Mouse (Mus musculus): Measurements from ENCODE around the gene Ube2cbp. TPM values are rescaled to one million over a fixed set of nuclear protein-coding genes. Genes with fewer than 3 reads are reported as not detected.
A peak's percentile ranks its signal among the peaks of the same experiment; 100 is the strongest.

The Ube2cbp gene
- polyA plus RNA-seq, 1 experiment from 2014 or later = 9.7 TPM

DNA sequence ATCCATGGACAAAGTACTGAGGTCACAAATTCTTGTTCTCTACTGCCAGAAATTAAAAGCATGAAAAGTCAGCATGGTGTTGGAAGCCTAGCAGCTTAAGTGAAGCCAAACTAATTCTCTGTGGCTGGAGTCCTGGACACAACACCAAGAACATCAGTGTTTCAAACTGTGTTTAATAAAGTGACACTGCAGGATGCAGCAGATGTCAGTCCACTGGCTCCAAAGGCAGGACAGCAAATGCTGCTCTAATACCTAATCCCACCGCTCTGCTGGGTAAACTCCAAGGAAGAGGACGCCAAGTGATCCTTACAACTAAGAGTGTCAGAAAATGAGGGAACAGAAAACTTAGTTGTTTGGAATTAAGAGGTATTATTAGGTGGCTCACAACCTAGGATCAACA lies 158.2 kb downstream of the Ube2cbp start:
- Histone ChIP-seq H3K4me3 (no peak overlapping the region), H3K4me1 (replicated peaks) (no peaks in the 10 kb centered on the region), H3K27me3 (no peaks in the 10 kb centered on the region), H3K4me2 (no peak overlapping the region), H3K27ac (replicated peaks) (no peak overlapping the region), H3K9ac (no peak overlapping the region), H3K9me3 (no peaks in the 10 kb centered on the region), H3K36me3 (no peaks in the 10 kb centered on the region)
- WGBS = 92% methylated on average over 2 of the region's 2 CpGs
- no peak for ATAC-seq (ENCODE audit: low read depth)

- ATAC-seq (ENCODE audit: low read depth) = no peak
- H3K9ac ChIP-seq = no peak overlapping the region
- H3K27me3 ChIP-seq = no peaks in the 10 kb centered on the region
- H3K9me3 ChIP-seq = no peaks in the 10 kb centered on the region
- no peak overlapping the region for H3K4me2 ChIP-seq
- H3K27ac ChIP-seq (replicated peaks) = no peak overlapping the region
- H3K36me3 ChIP-seq = no peaks in the 10 kb centered on the region
- H3K4me3 ChIP-seq = no peak overlapping the region
- no peaks in the 10 kb centered on the region for H3K4me1 ChIP-seq (replicated peaks)
- WGBS = 75% methylated on average over 6 of the region's 6 CpGs
Observed at GRCm38 (mm10) chr9:86301407-86301806, 163.3 kb downstream of the Ube2cbp start.

DNA sequence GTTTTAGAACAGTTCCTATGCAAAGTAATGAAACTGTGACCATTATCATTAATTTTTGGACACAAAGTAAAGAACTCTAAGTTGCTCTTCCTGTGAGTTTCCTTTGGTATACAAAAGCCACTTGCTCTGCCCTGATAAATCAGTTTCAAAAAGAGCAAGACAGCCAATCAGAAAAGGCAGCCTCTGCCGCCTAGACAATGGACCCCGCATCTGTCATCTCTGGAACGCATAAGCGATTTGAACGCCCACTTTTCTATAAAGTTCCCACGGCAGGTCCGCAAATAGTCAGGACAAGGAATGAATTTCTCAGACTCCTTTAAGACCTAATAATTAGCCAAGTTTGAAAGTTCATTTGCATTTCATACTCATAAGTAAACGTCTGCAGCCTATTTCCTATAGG lies 166.2 kb downstream of the Ube2cbp start:
- no peak overlapping the region for H3K4me2 ChIP-seq
- H3K9ac ChIP-seq = no peak overlapping the region
- H3K4me3 ChIP-seq = no peak overlapping the region
- H3K27ac ChIP-seq (replicated peaks) = no peak overlapping the region
- no peaks in the 10 kb centered on the region for H3K9me3 ChIP-seq
- no peaks in the 10 kb centered on the region for H3K36me3 ChIP-seq
- H3K4me1 ChIP-seq (replicated peaks) = no peaks in the 10 kb centered on the region
- ATAC-seq (ENCODE audit: low read depth) = no peak
- no peaks in the 10 kb centered on the region for H3K27me3 ChIP-seq
- WGBS = 65% methylated on average over 8 of the region's 8 CpGs

DNA sequence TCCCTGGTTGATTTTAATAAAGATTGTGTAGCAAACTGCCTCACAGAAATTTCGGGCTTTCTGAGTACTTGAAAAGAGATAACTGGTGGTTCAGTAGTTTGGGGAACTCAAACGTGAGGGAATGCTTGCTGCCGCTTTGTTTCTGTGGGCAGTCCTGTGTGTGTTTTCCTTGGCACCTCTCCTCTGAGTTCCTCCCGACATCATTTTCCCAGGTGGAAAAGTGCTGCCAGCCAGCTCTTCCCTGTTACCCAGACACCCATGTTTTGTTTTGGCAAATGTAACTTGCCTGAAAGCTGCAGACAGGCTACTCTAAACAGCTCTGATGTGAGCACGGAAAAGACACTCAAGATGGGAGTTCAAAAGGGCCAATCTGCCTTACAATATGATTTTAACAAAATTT lies 166.6 kb downstream of the Ube2cbp start:
- no peaks in the 10 kb centered on the region for H3K27me3 ChIP-seq
- H3K4me1 ChIP-seq (replicated peaks) = no peaks in the 10 kb centered on the region
- 60% methylated on average over 5 of the region's 5 CpGs for WGBS
- H3K9me3 ChIP-seq = no peaks in the 10 kb centered on the region
- H3K4me2 ChIP-seq = no peak overlapping the region
- H3K36me3 ChIP-seq = no peaks in the 10 kb centered on the region
- ATAC-seq (ENCODE audit: low read depth) = no peak
- no peak overlapping the region for H3K27ac ChIP-seq (replicated peaks)
- H3K9ac ChIP-seq = no peak overlapping the region
- no peak overlapping the region for H3K4me3 ChIP-seq

DNA sequence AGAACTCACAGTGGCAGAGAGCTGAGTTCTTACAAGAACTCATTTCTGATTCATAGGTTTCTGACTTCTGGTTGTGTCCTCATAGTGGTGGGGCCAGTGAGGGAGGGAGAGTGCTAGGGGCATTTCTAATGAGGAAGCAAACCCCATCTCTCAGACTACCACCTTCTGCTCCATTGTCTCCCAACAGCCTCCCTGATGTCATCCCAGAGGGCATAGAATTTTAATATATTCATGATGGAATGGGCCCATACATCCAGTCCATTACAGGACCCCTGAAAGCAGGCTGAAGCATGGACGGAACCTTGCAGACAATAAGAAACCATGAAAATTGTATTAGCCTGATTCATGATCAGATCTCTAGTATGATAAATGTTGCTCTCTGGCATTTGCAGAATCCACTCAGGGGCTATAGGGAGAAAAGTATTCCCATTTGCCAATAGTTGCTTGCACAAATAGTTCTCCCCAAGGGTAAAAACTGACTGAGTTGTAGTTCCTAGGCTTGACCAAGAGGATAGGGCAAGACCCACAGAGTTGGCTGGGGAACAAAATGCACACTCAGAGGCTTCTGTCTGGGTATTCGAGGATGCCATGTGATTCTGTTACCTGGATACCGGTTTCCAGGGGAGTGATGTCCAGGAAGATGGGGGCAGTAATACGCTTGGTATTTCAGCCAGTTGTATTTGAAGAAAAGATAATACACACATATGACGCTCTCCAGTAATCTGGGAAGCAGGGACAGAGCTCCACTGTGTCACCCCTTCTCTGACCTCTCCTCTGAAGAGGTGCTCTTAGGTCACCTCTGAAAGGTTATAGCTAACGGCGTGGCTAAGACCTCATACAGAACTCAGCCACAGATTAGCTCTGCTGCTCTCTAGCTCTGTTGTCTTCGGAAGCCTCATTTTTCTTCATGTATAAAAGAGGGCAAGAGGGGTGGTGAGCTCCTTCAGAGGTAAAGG lies 167.8 kb downstream of the Ube2cbp start:
- Histone ChIP-seq H3K9ac (no peak overlapping the region), H3K36me3 (no peaks in the 10 kb centered on the region), H3K4me1 (replicated peaks) (no peaks in the 10 kb centered on the region), H3K4me3 (no peak overlapping the region), H3K27me3 (no peaks in the 10 kb centered on the region), H3K4me2 (no peak overlapping the region), H3K27ac (replicated peaks) (no peak overlapping the region), H3K9me3 (no peaks in the 10 kb centered on the region)
- 77% methylated on average over 8 of the region's 8 CpGs for WGBS
- ATAC-seq (ENCODE audit: low read depth) = no peak

- H3K4me3 ChIP-seq = no peak overlapping the region
- no peaks in the 10 kb centered on the region for H3K36me3 ChIP-seq
- H3K27me3 ChIP-seq = no peaks in the 10 kb centered on the region
- no peak overlapping the region for H3K4me2 ChIP-seq
- no peak overlapping the region for H3K9ac ChIP-seq
- peaks cover 9% of the 10 kb centered on the region; the same call in 1 of the 2 replicates for H3K4me1 ChIP-seq (replicated peaks)
- 0 out of 2 replicates have a peak overlapping the region, but pooled peaks have one; percentile 49 for H3K27ac ChIP-seq (replicated peaks)
- no peaks in the 10 kb centered on the region for H3K9me3 ChIP-seq
- peak; percentile 50; the same call in 1 of the 2 replicates for ATAC-seq (ENCODE audit: low read depth)
- 53% methylated on average over 3 of the region's 3 CpGs for WGBS
Observed at GRCm38 (mm10) chr9:86287570-86287954, 177.2 kb downstream of the Ube2cbp start.

- peak overlapping the region; percentile 49; the same call in 1 of the 2 replicates for H3K27ac ChIP-seq (replicated peaks)
- H3K9ac ChIP-seq = no peak overlapping the region
- ATAC-seq (ENCODE audit: low read depth) = peak; percentile 65
- WGBS = 63% methylated on average over 2 of the region's 2 CpGs
- H3K4me3 ChIP-seq = no peak overlapping the region
- H3K36me3 ChIP-seq = no peaks in the 10 kb centered on the region
- H3K27me3 ChIP-seq = no peaks in the 10 kb centered on the region
- no peak overlapping the region for H3K4me2 ChIP-seq
- H3K9me3 ChIP-seq = no peaks in the 10 kb centered on the region
- H3K4me1 ChIP-seq (replicated peaks) = peaks cover 9% of the 10 kb centered on the region; the same call in 1 of the 2 replicates
Observed at GRCm38 (mm10) chr9:86286830-86287569, 177.8 kb downstream of the Ube2cbp start.

DNA sequence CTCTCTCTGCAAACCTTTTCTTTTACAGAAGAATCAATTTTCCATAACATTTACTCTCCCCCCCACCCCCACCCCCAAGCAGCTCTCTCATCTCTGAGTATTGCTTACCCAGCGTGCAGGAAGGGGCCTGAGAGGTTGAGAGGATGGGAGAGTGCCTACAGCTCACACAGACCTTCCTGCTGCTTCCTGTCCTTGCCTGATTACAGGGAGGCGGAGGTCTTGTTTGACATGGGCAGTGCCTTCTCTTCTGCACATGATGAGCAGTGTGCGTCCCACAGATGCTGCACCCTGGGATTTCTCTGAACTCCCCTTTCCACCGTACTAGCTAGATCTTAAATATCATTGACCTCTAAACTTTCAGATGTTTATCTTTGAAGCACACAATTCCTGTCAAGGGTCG lies 182.2 kb downstream of the Ube2cbp start:
- 72% methylated on average over 5 of the region's 5 CpGs for WGBS
- Histone ChIP-seq H3K9me3 (no peaks in the 10 kb centered on the region), H3K4me1 (replicated peaks) (peaks cover 9% of the 10 kb centered on the region; the same call in 1 of the 2 replicates), H3K27me3 (no peaks in the 10 kb centered on the region), H3K9ac (no peak overlapping the region), H3K27ac (replicated peaks) (no peak overlapping the region), H3K36me3 (no peaks in the 10 kb centered on the region), H3K4me3 (no peak overlapping the region), H3K4me2 (no peak overlapping the region)
- no peak for ATAC-seq (ENCODE audit: low read depth)

DNA sequence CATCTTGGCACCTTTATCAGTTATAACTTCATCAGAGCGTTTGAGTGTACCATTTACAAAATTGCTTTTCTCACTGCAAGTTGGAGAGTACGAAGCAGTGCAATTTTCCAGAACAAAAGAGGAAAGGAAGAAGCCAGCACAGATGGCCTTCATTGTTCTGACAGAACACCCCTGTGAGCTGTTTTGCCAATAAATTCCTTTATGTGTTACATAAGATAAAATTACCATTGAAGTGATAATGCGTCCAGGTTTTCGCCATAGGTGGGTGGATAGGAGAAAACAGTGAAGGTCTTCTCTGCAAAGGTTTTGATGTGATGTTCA lies 183.6 kb downstream of the Ube2cbp start:
- H3K27ac ChIP-seq (replicated peaks) = no peak overlapping the region
- no peaks in the 10 kb centered on the region for H3K27me3 ChIP-seq
- no peak for ATAC-seq (ENCODE audit: low read depth)
- H3K9me3 ChIP-seq = no peaks in the 10 kb centered on the region
- H3K4me1 ChIP-seq (replicated peaks) = 0 out of 2 replicates have a peak, but pooled peaks cover 5% of the 10 kb centered on the region
- no peak overlapping the region for H3K4me3 ChIP-seq
- no peaks in the 10 kb centered on the region for H3K36me3 ChIP-seq
- H3K9ac ChIP-seq = no peak overlapping the region
- no peak overlapping the region for H3K4me2 ChIP-seq
- WGBS = 48% methylated on average over 4 of the region's 4 CpGs

DNA sequence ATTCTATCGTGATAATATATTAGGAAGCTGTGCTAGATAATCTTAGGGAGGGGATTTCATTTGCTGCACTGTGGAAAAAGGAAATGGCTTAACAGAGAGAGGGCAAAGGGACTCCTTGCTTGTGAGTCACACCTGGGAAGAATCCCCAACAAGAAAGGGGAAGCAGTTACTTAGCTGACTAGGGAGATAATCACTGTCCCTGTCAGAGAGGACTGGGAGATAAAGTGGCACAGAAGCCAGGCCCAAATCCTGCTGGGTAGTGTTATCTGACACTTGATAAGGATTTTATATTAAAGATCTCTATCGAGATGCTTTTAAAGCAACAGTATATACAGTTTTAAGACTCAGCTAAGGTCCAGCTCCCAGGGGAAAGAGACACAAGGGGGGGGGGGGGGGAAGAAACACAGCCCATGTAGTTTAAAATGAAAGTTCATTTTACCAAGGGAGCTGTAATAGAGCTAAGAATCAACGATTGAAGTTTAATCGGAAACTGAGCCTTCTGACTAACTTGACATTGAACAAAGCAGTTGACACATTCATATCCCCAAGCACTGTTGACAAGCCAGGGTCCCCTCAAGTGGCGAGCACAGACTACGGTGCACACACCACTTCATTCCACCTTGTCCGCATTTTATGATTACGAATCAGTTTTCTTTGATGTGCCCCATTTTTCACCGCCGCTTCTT lies 184.1 kb downstream of the Ube2cbp start:
- no peaks in the 10 kb centered on the region for H3K9me3 ChIP-seq
- H3K36me3 ChIP-seq = no peaks in the 10 kb centered on the region
- WGBS = 80% methylated on average over 10 of the region's 10 CpGs

DNA sequence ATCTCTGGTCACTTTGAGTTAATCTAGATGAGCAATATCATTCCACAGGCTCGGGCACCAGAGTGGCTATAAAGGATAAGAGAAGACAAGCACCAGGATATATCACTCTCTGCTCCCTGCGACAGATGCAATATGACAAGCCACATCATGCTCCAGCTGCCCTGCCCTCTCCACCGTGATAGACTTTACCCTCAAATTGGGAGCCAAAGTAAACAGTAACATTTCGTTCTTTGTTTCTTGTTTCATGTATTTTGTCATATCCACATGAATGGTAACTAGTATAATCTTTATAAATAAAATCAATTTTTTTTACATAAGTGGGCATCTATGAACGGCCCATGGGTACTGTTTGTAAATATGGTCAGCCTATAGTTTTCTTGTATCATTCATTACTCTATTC lies 195.2 kb downstream of the Ube2cbp start:
- H3K4me3 ChIP-seq = no peak overlapping the region
- no peaks in the 10 kb centered on the region for H3K9me3 ChIP-seq
- H3K4me1 ChIP-seq (replicated peaks) = 0 out of 2 replicates have a peak, but pooled peaks cover 5% of the 10 kb centered on the region
- no peak overlapping the region for H3K9ac ChIP-seq
- 88% methylated on average over 5 of the region's 5 CpGs for WGBS
- H3K27me3 ChIP-seq = no peaks in the 10 kb centered on the region
- no peak for ATAC-seq (ENCODE audit: low read depth)
- H3K36me3 ChIP-seq = no peaks in the 10 kb centered on the region
- H3K27ac ChIP-seq (replicated peaks) = no peak overlapping the region
- no peak overlapping the region for H3K4me2 ChIP-seq

More for the DNA sequence above, 184.1 kb downstream of the Ube2cbp start:
- no peak overlapping the region for H3K9ac ChIP-seq
- no peak for ATAC-seq (ENCODE audit: low read depth)
- H3K4me2 ChIP-seq = no peak overlapping the region
- no peak overlapping the region for H3K27ac ChIP-seq (replicated peaks)
- H3K4me1 ChIP-seq (replicated peaks) = 0 out of 2 replicates have a peak, but pooled peaks cover 5% of the 10 kb centered on the region
- H3K27me3 ChIP-seq = no peaks in the 10 kb centered on the region
- no peak overlapping the region for H3K4me3 ChIP-seq

DNA sequence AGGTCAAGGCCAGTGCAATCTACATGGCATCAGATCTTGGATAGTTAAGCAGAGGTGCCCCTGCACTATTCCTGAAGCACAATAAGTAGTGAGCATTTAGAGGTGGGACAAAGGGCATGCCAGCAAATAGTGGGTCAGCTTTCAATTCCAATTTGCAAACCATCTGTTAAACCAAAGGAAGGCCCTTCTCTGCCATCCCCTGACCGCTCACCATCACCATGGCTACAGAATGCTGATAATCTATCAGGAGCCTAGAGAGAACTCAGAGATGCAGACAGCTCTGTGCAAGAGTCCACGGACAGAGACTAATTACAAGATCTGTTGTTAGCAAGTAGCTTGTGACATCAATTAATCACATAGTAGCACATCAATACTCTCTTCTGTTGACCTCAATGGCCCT lies 198.1 kb downstream of the Ube2cbp start:
- H3K27ac ChIP-seq (replicated peaks) = no peak overlapping the region
- no peaks in the 10 kb centered on the region for H3K36me3 ChIP-seq
- no peaks in the 10 kb centered on the region for H3K9me3 ChIP-seq
- 0 out of 2 replicates have a peak, but pooled peaks cover 5% of the 10 kb centered on the region for H3K4me1 ChIP-seq (replicated peaks)
- H3K9ac ChIP-seq = no peak overlapping the region
- 20% methylated on average over 2 of the region's 2 CpGs for WGBS
- no peak overlapping the region for H3K4me3 ChIP-seq
- H3K27me3 ChIP-seq = no peaks in the 10 kb centered on the region
- ATAC-seq (ENCODE audit: low read depth) = 0 out of 2 replicates have a peak, but pooled peaks have one; percentile 27
- H3K4me2 ChIP-seq = no peak overlapping the region
